Mouse (Mus musculus): ENCODE data around the gene Olfr263.
A peak's percentile ranks its signal among the peaks of the same experiment; 100 is the strongest.

The Olfr263 gene

DNA sequence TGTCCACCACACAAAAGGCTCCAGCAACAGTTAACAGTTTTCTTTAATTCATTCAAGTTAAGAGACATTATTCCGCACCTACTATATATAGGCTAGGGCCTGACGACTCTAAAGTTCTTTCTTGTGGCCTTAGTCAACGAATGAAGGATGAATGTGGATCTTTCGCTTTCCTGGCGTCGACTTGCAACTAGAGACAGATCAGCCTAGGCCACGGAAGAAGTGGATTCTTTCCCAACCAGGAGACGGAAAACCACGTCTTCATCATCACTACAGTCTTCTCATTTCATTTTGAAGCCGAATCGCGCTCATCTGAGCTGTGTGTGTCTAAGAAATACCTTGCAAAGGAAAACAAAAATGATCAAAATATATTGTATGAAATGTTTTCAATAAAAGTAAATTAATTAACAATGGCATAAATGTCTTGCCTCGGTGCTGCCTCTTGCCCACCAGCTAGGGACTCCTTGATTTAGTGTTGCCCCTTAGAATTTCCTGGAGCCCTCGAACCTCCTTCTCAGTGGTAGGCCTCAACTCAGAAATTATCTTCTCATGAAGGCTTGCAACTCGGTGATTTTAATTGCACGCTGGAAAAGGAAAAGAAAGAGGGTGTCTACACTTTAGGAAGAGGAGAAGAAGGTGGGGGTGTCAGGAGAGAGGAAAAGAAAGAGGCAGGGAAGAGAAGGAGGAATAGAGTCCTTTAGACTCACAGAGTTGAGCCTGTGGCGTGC lies 41.2 kb downstream of the Olfr263 start:
- DNase-seq = no peak

DNA sequence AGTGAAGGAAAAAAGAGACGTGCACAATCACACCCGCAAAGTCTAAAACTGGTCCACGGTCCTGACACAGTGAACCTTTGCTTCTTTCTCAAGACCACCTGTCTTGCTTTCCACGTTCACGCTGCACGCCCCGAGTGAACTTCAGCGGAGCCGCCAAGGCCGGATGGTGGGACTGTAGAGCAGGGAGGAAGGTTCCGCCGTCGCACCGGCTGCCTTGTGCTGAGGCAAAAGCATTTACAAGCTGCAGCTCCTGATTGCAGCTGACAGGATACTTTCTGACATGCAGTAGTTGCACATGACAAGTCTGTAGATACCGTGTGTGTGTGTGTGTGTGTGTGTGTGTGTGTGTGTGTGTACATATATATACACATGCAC lies 41.7 kb downstream of the Olfr263 start:
- DNase-seq = no peak

DNA sequence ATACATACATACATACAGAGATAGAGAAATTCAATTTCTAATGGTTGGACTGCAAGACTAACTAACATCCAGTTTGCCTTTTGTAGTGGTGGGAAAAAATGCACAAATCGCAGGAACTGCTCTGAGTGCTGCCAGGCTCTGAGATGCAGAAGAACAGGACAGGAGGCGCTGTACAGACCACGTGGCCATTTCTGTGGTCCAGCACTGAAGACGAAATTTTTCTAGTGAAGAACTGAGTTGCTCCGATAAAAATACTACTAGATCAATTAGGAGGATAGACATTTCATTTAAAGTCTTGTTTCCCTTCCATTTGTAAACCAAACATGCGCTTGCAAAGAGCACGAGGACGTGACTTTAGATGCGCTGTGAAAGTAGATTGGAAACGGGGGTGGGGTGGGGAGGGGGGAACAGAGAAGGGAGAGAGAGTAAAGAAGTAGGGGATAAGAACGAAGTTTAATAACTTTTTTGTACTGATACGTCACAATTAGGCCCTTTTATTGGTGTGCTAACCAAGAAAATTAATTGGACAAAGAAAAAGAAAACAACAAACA lies 42.2 kb downstream of the Olfr263 start:
- DNase-seq = no peak

DNA sequence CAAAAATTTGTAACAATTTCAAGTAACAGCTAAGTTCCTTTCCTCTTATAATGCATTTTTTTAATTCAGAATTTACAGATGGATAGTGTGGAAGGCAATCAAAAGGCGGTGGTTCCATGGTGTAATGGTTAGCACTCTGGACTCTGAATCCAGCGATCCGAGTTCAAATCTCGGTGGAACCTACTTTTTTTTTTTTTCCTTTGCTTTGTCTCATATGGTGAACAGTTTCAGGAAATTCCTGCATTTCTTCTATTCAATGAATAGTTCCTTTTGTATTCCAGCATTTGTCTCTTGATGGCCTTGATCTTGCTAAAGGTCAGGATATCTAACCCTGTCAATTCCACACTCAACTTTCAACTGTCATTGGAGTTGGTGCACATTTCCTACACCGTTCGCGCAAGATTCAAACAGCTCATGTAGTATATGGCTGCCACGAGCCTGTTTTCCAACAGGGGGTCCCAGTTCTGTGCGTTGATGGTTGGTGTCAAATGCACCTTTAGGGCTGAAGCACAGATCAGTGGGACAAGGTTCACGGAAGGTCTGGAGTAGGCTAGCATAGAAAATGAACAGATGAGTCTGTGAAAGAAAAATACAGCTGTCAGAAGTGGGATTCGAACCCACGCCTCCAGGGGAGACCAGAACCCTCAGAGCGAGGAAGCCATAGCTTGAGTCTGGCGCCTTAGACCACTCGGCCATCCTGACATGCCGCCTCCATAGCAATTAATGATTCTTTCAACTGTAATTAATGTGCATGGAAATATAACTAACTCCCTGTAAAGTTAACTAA lies 43.0 kb downstream of the Olfr263 start:
- DNase-seq = peak; percentile 67 to 69

DNA sequence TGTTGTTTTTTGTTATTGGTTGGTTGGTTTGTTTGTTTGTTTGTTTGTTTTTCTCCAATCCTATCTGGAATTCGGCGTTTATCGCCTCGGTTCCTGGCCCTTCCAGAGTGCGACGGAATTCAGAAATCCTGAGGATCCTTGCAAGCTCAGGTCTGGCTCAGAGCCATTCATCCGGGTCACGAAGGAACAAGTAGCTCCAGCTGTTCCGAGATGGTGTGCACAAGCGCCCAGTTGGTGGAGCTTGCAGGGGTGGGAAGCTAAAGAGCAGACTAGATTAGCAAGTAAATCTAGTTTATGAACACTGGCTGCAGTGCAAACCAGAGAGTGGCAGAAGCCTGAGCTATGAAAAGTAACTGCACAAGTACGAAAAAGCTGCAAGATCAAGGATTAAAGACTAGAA lies 43.6 kb downstream of the Olfr263 start:
- DNase-seq = peak; percentile 95 to 97

GRCm38 (mm10) chr13:21176733-21177132 lies 47.3 kb downstream of the Olfr263 start:
- DNase-seq = no peak

GRCm38 (mm10) chr13:21177657-21178056 lies 48.2 kb downstream of the Olfr263 start:
- DNase-seq = no peak

DNA sequence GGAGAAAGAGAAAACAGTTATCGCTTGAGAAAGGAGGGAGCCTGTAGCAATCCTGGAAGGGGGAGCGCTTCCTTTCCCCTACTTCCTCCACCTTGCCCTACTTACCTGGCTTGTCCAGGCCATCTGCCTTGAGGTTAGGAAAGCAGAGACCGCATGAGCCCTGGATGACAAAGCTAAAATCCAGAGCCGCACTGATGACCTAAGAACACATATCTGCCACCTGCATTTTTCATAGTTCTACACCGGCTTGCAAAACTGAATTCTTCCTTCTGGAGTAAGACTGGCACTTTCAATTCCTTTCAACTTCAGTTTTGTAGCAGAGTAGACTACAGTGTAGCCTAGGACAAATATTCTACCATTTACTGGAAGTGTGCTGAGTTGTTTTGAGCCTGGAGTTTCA lies 48.9 kb downstream of the Olfr263 start:
- DNase-seq = no peak

DNA sequence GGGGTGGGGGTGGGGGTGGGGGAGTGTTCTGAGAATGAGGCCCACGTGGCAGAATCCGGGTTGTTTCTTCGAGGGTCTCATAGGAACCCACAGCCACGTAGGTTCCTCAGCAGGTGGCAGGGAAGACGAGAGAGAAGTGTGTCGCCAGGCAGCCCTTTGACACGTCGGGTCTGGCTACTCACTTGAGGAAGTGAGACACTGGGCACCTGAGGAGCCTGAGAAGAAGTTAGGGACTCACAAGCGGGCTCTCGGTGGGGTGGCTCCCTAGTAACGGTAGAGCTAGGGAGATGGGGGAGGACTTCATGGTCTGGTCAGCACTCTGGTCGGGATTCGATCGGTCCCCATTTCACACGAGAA lies 49.9 kb downstream of the Olfr263 start, which contains the start of gene Trim27:
Trim27 (plus strand) TSS at position 79 of the 357 bp plus-strand sequence.
- no peak for DNase-seq

DNA sequence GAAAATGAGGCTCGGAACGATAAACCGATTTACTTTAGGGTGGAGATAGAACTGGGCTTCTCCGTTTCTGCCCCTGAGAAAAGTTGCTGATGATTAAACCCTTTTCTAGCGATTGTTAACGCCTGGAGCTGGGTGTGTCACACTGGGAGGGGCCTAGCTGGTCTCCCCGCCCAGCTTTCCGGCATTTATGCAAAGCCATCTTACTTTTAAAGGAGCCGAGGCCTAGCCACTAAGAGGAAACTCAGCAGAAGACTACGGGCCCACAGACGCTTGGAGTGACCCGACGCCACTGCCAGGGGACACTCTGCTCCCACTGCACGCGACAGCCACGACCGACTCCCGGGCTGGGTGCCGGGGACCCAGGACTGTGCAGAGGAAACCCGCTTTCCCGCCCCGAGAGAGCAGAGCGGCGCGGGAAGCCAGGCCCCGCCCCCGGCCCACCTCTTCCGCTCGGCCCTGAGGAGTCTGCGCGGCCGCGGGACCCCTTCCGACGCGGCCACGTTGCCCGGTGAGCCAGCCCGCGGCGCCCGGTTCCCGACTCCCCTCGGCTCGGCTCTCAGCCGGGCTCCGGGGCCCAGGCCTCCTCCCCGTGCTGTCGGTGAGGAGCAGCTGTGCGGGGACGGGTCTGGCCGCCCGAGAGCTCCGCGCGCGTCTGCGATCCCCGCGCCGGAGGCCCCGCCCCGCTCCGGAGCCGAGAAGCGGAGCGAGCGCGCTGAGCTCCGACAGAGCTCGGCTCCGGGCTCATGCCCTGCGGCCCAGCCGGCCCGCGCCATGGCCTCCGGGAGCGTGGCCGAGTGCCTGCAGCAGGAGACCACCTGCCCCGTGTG lies 50.5 kb downstream of the Olfr263 start:
- DNase-seq = peak; percentile 91 to 93

DNA sequence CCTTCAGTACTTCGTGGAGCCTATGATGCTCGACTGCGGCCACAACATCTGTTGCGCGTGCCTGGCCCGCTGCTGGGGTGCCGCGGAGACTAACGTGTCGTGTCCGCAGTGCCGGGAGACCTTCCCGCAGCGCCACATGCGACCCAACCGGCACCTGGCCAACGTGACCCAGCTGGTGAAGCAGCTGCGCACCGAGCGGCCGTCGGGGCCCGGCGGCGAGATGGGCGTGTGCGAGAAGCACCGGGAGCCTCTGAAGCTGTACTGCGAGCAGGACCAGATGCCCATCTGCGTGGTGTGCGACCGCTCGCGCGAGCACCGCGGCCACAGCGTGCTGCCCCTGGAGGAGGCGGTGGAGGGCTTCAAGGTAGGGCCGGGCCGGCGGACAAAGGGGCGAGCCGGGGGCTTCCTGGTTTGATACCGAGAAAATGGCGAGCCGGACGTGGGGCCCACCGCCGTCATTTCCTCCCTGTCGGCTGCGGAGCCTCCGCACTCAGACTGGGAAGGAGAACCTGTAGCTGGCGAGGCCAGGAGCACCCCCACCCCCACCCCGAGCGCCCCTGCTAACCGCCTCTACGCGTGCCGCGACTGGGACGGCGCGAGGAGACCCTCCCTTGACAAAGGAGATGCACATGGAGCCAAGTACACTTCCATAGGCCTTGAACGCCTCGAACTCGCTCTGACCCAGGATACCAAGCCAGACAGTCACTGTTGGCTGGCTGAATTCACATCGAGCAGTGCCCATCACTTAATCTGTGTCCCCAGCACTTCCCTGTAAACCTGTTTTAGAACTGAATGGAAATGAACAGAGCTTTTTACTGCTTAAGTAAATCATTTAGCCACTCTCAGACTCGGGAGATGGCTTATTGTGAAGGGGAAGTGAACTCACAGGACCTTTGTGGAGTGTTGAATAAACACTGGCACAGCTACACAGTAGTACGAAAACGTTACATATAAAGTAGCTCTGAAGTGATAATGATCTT lies 51.4 kb downstream of the Olfr263 start:
- peak; percentile 49 to 74 for DNase-seq

DNA sequence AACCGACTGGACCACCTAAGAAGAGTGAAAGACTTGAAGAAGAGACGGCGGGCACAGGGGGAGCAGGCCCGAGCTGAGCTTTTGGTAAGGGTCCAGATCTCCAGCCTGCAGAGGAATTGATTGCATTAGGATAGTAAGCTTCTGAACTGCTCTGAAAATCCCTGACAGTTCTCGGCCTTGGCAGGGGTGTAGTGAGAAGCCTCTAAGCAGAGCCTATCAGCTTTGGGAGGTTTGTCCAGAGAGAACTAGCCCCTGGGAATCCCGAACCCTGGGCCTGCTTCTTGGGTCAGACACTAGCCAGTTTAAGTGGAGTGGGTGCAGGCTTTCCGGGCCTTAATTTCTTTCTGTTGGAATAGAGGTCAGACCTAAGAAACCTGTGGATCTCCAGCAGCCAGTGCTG lies 52.6 kb downstream of the Olfr263 start:
- DNase-seq = no peak

DNA sequence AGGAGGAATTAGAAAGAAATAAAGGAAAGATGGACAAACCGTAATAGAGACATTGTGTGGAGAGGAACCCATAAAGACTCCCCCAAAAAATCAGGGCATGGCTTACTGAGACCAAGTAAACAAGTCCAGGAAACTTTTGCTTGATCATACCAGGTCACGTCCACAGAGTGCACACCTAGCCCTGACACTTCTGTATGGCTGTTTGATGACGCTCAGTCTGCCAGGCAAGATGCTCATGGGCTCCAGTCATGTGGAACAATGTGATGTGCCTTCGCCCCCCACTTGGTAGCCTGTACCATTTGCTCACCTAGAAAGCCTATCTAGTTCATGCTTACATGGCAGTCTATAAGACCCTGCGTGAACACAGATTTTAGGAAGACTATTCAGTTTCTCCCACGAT lies 53.6 kb downstream of the Olfr263 start:
- DNase-seq = no peak

DNA sequence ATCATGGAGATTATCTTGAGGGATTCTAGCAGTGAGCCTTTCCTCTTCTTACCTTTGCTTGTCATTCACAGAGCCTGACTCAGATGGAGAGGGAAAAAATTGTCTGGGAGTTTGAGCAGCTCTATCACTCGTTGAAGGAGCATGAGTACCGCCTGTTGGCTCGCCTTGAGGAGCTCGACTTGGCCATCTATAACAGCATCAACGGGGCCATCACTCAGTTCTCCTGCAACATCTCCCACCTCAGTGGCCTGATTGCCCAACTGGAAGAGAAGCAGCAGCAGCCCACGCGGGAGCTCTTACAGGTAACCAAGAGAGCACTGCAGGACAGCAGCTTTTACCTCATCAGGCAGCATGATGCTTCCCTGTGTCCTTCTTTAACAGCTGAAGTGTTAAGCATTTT lies 54.2 kb downstream of the Olfr263 start:
- no peak for DNase-seq

DNA sequence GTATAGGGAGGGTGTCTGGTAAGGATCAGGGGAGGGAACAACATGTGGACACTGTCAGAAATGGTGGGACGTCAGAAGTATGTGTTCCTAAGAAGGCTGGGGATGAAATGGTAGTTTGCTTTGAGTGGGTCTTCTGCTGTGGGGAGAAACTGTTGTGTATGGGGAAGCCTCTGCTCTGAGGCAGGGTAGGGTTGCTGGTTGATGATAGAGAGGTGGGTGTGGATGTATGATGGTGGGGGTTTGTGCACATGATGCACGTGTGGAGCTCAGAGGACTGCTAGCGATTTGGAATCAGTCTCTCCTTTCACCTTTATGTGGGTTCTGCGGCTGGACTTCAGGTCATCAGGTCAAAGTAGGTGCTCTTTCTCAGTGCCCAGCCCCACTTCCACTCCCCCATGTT lies 56.1 kb downstream of the Olfr263 start:
- no peak for DNase-seq
